Mouse (Mus musculus): ENCODE measurements around the gene Trim46.
"Not testable (repeated sequence)": the region's sequence is repeated elsewhere in the genome, so short reads cannot be mapped to it uniquely, and the experiment has no call there.

Gene Trim46

GRCm38 (mm10) chr3:89233562-89234110 is 12.5 kb downstream of the Trim46 start:
- intact Hi-C loops (cut with DNase I): no loop called here

- intact Hi-C loops (cut with DNase I): no loop called here
Observed at GRCm38 (mm10) chr3:89232614-89233013, 13.5 kb downstream of the Trim46 start.

- intact Hi-C loops (cut with DNase I): no loop called here
Observed at GRCm38 (mm10) chr3:89231772-89232275, 14.3 kb downstream of the Trim46 start.

GRCm38 (mm10) chr3:89231345-89231744 is 14.8 kb downstream of the Trim46 start:
- intact Hi-C loops (cut with DNase I): no loop called here

GRCm38 (mm10) chr3:89230561-89230960 is 15.5 kb downstream of the Trim46 start:
- intact Hi-C loops (cut with DNase I): no loop called here

GRCm38 (mm10) chr3:89229276-89229675 is 16.8 kb downstream of the Trim46 start:
- intact Hi-C loops (cut with DNase I): no loop called here

GRCm38 (mm10) chr3:89228836-89229235 is 17.3 kb downstream of the Trim46 start, which contains the start of gene Muc1:
Gene Muc1, plus strand, starts transcription at chr3:89229057.
- intact Hi-C loops (cut with DNase I): no loop called here

GRCm38 (mm10) chr3:89228180-89228549 is 17.9 kb downstream of the Trim46 start:
- intact Hi-C loops (cut with DNase I): no loop called here

- intact Hi-C loops (cut with DNase I): no loop called here
Observed at GRCm38 (mm10) chr3:89227307-89228179, 18.6 kb downstream of the Trim46 start.

GRCm38 (mm10) chr3:89226900-89227299 is 19.2 kb downstream of the Trim46 start, which contains the start of gene Mtx1:
Gene Mtx1, minus strand, starts transcription at chr3:89227088.
- intact Hi-C loops (cut with DNase I): no loop called here

- intact Hi-C loops (cut with DNase I): no loop called here
Observed at GRCm38 (mm10) chr3:89226361-89226760, 19.7 kb downstream of the Trim46 start.

- intact Hi-C loops (cut with DNase I): no loop called here
Observed at GRCm38 (mm10) chr3:89225918-89226317, 20.2 kb downstream of the Trim46 start.

GRCm38 (mm10) chr3:89225321-89225815 is 20.7 kb downstream of the Trim46 start:
- intact Hi-C loops (cut with DNase I): no loop called here

GRCm38 (mm10) chr3:89224796-89225195 is 21.3 kb downstream of the Trim46 start:
- intact Hi-C loops (cut with DNase I): no loop called here

GRCm38 (mm10) chr3:89221167-89221566 is 24.9 kb downstream of the Trim46 start:
- intact Hi-C loops (cut with DNase I): no loop called here

GRCm38 (mm10) chr3:89219546-89219945 is 26.6 kb downstream of the Trim46 start:
- intact Hi-C loops (cut with DNase I): no loop called here

GRCm38 (mm10) chr3:89218271-89218670 is 27.8 kb downstream of the Trim46 start:
- intact Hi-C loops (cut with DNase I): no loop called here

GRCm38 (mm10) chr3:89216407-89216806 is 29.7 kb downstream of the Trim46 start:
- intact Hi-C loops (cut with DNase I): not testable (repeated sequence)

- intact Hi-C loops (cut with DNase I): no loop called here
Observed at GRCm38 (mm10) chr3:89215853-89216252, 30.3 kb downstream of the Trim46 start.

GRCm38 (mm10) chr3:89214681-89215411 is 31.3 kb downstream of the Trim46 start, which contains the start of gene Thbs3:
Gene Thbs3, plus strand, starts transcription at chr3:89215180.
- intact Hi-C loops (cut with DNase I): no loop called here

- intact Hi-C loops (cut with DNase I): loop anchor here (2.0 kb wide), 1 partner anchor 15 kb away; no protein-coding TSS in a partner anchor
Observed at GRCm38 (mm10) chr3:89213803-89214530, 32.1 kb downstream of the Trim46 start.
